Mouse (Mus musculus) forebrain, postnatal 0 days (tissue): ENCODE data around the gene Icam2. TPM values are rescaled to one million over a fixed set of nuclear protein-coding genes. Genes with fewer than 3 reads are reported as not detected.

Experiments used
- ATAC-seq: fragments of 200-750 bp; cut with Nextera tagmentation; 2 replicates; pipeline ENCODE4 v1.8.0; 2017; ENCODE audit warnings: mild to moderate bottlenecking, moderate library complexity
- DNase-seq: peaks from one replicate; pipeline ENCODE4 v3.0.0-alpha.2; 2015
- H3K27ac ChIP-seq: fragments of 300-500 bp; sonication (generic); 2 replicates; pipeline ENCODE4 v1.5.1; 2014; ENCODE audit warnings: low read depth, mild to moderate bottlenecking, antibody characterized with exemption, low read length, moderate library complexity, mixed read lengths
- H3K27me3 ChIP-seq: fragments of 300-500 bp; sonication (generic); 2 replicates; pipeline ENCODE4 v1.6.1; 2014; ENCODE audit warnings: mild to moderate bottlenecking, low read length, mixed read lengths; ENCODE audit not compliant: insufficient read depth
- H3K36me3 ChIP-seq: fragments of 300-500 bp; sonication (generic); 2 replicates; pipeline ENCODE4 v1.6.1; 2014; ENCODE audit warnings: mild to moderate bottlenecking, moderate library complexity; ENCODE audit not compliant: insufficient read depth
- H3K4me1 ChIP-seq: fragments of 300-500 bp; sonication (generic); 2 replicates; pipeline ENCODE4 v1.6.1; 2014; ENCODE audit warnings: antibody characterized with exemption; ENCODE audit not compliant: insufficient read depth
- H3K4me2 ChIP-seq: fragments of 300-500 bp; sonication (generic); 2 replicates; pipeline ENCODE4 v1.6.1; 2014; ENCODE audit warnings: low read depth, mild to moderate bottlenecking, moderate library complexity
- H3K4me3 ChIP-seq: fragments of 300-500 bp; sonication (generic); 2 replicates; pipeline ENCODE4 v1.5.1; 2014; ENCODE audit warnings: low read depth, low read length, mixed read lengths
- H3K9ac ChIP-seq: fragments of 300-500 bp; sonication (generic); 2 replicates; pipeline ENCODE4 v1.6.1; 2014; ENCODE audit warnings: mild to moderate bottlenecking
- H3K9me3 ChIP-seq: fragments of 300-500 bp; sonication (generic); 2 replicates; pipeline ENCODE4 v1.6.1; 2016; ENCODE audit warnings: low read length
- CTCF ChIP-seq: sonication (generic); IDR thresholded peaks from 2 replicates; pipeline ENCODE4 v1.5.1; 2016; ENCODE audit warnings: antibody characterized with exemption, control low read depth, low read depth
- WGBS: fragments of 180-500 bp; shearing (Covaris S2); extraction: QIAGEN DNeasy Blood & Tissue Kit; methylation state at CpG from one replicate; pipeline ENCODE4 v1.1.7; 2014; 5-methylcytosine and 5-hydroxymethylcytosine counted together
- polyA plus RNA-seq: library from polyadenylated mRNA; unstranded; fragments of >200 nt; fragmentation: Nextera tagmentation; extraction: Ambion mirVana; gene quantifications from 2 replicates; pipeline ENCODE4 v1.2.1, GENCODE M21; 2015
- total RNA-seq: library from RNA; depleted of rRNA; stranded (reverse); fragments of >200 nt; gene quantifications from 2 replicates; pipeline ENCODE4 v1.2.3, GENCODE M21; 2014

The Icam2 gene
- total and polyA plus RNA-seq, 2 experiments from 2014 or later, result 7.0 to 8.3 TPM

DNA sequence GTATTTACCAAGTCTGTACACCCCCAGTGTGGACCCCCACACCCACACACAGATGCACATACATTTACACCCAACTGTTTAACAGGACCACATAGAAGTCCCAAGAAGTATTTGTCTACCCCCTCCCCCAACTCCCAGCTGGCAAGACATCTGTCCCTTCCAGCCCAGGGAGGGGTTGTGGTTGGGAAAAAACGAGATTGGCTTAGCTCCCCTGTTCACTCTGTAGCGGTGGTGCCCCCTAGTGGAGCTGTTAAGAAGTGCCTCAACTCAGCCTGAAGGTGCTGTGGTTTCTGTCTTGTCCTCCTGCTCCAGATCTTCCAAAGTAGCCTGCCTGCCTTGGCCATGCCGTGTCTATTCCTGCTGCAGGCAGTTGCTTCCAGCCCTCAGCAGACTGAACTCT lies 21.6 kb downstream of the Icam2 start:
- TF ChIP-seq CTCF, result peak; percentile 82
- WGBS, result 13% methylated on average over 3 of the region's 3 CpGs
- Histone ChIP-seq H3K4me1 (no peaks in the 10 kb centered on the region), H3K27me3 (no peaks in the 10 kb centered on the region), H3K36me3 (no peaks in the 10 kb centered on the region), H3K27ac (no peak overlapping the region), H3K9ac (no peak overlapping the region), H3K9me3 (no peaks in the 10 kb centered on the region), H3K4me3 (no peak overlapping the region), H3K4me2 (no peak overlapping the region)
- DNase-seq, result peak; percentile 66
- peak; percentile 59 for ATAC-seq

GRCm38 (mm10) chr11:106365366-106365765 lies 22.5 kb downstream of the Icam2 start, which contains the start of gene Prr29:
Gene Prr29 (plus strand): TSS chr11:106365472.
- ATAC-seq (no peak), DNase-seq (no peak)
- WGBS, result 62% methylated on average over 10 of the region's 10 CpGs
- Histone ChIP-seq H3K27ac (no peak within 1 kb of the TSS), H3K9ac (no peak within 1 kb of the TSS), H3K9me3 (no peaks in the 10 kb centered on the region), H3K36me3 (no peaks in the 10 kb centered on the region), H3K4me1 (no peaks in the 10 kb centered on the region), H3K27me3 (no peaks in the 10 kb centered on the region), H3K4me2 (no peak within 1 kb of the TSS), H3K4me3 (no peak within 1 kb of the TSS)
- no peak for TF ChIP-seq CTCF

- Histone ChIP-seq H3K4me2 (no peak overlapping the region), H3K27ac (no peak overlapping the region), H3K4me1 (no peaks in the 10 kb centered on the region), H3K27me3 (no peaks in the 10 kb centered on the region), H3K4me3 (no peak overlapping the region), H3K36me3 (no peaks in the 10 kb centered on the region), H3K9me3 (no peaks in the 10 kb centered on the region), H3K9ac (no peak overlapping the region)
- ATAC-seq (peak; percentile 32; the same call in 1 of the 2 replicates), DNase-seq (no peak)
- no peak for TF ChIP-seq CTCF
- 7% methylated on average over 11 of the region's 11 CpGs for WGBS
Observed at GRCm38 (mm10) chr11:106364712-106365111, 23.2 kb downstream of the Icam2 start.

DNA sequence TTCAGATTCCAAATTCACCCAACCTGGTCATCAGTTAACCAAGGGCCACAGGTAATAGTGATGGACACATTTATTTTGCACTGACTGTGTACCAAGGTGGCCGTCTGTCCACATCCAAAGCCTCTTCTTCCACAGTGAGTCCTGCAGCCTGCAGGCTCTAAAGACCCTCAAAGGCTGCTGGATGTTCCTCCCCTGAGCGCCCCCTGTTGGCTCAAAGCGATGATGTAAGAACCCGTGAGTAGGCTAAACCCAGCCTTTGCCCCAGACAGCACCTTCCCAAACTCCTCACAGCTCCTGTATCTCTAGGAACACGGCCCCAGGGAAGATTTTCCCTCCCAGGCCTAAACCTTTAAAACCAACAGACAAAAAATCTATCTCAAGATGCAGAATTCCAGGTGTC lies 28.5 kb downstream of the Icam2 start:
- no peaks in the 10 kb centered on the region for H3K4me1 ChIP-seq
- no peak for ATAC-seq
- H3K4me3 ChIP-seq, result no peak overlapping the region
- H3K27me3 ChIP-seq, result no peaks in the 10 kb centered on the region
- no peaks in the 10 kb centered on the region for H3K36me3 ChIP-seq
- H3K9ac ChIP-seq, result no peak overlapping the region
- 21% methylated on average over 5 of the region's 5 CpGs for WGBS
- TF ChIP-seq CTCF, result 0 out of 2 replicates have a peak, but pooled peaks have one; percentile 33
- no peaks in the 10 kb centered on the region for H3K9me3 ChIP-seq
- H3K27ac ChIP-seq, result no peak overlapping the region
- H3K4me2 ChIP-seq, result no peak overlapping the region
- DNase-seq, result no peak

GRCm38 (mm10) chr11:106355382-106356128 lies 32.3 kb downstream of the Icam2 start:
- no peak for ATAC-seq
- H3K27me3 ChIP-seq, result no peaks in the 10 kb centered on the region
- no peaks in the 10 kb centered on the region for H3K4me1 ChIP-seq
- no peak overlapping the region for H3K27ac ChIP-seq
- WGBS, result 80% methylated on average over 19 of the region's 19 CpGs
- H3K9me3 ChIP-seq, result no peaks in the 10 kb centered on the region
- no peak overlapping the region for H3K4me3 ChIP-seq
- no peak for DNase-seq
- H3K9ac ChIP-seq, result no peak overlapping the region
- H3K4me2 ChIP-seq, result no peak overlapping the region
- no peak for TF ChIP-seq CTCF
- no peaks in the 10 kb centered on the region for H3K36me3 ChIP-seq

- no peak for TF ChIP-seq CTCF
- WGBS, result 62% methylated on average over 1 of the region's 1 CpGs
- Histone ChIP-seq H3K27me3 (no peaks in the 10 kb centered on the region), H3K4me2 (no peak overlapping the region), H3K27ac (no peak overlapping the region), H3K4me3 (no peak overlapping the region), H3K9ac (no peak overlapping the region), H3K9me3 (no peaks in the 10 kb centered on the region), H3K4me1 (no peaks in the 10 kb centered on the region), H3K36me3 (no peaks in the 10 kb centered on the region)
- ATAC-seq (no peak), DNase-seq (no peak)
Observed at GRCm38 (mm10) chr11:106354181-106354580, 33.7 kb downstream of the Icam2 start.

DNA sequence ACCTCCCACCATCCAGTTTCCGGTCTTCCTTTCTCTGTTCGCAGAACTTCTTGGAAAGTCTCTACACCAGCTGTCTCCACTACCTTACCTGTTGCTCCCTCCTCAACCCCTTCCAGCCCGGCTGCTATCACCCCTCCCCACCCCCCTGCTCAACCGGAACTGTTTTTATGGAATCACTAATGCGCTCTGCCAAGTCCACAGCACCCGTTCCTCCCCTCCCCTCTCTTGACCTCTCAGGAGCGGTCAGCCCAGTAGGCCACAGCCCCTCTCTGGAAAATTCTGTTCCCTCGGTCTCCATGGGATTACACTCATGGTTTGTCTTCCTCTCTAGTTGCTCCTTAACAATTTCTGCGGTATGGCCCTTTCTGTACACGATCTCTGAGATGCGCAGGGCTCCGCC lies 34.7 kb downstream of the Icam2 start, which contains the start of gene Scn4a:
TSS of gene Scn4a (minus strand) at position 101 of the 400 bp plus-strand sequence.
- no peak for TF ChIP-seq CTCF
- WGBS, result 88% methylated on average over 12 of the region's 12 CpGs
- H3K27ac ChIP-seq, result no peak within 1 kb of the TSS
- H3K4me1 ChIP-seq, result no peaks in the 10 kb centered on the region
- ATAC-seq, result no peak
- H3K9ac ChIP-seq, result no peak within 1 kb of the TSS
- DNase-seq, result no peak
- no peaks in the 10 kb centered on the region for H3K9me3 ChIP-seq
- no peaks in the 10 kb centered on the region for H3K36me3 ChIP-seq
- no peak within 1 kb of the TSS for H3K4me3 ChIP-seq
- no peak within 1 kb of the TSS for H3K4me2 ChIP-seq
- no peaks in the 10 kb centered on the region for H3K27me3 ChIP-seq
